8 mouse cellular contexts compared by ENCODE assay signal in the genomic region with DNA sequence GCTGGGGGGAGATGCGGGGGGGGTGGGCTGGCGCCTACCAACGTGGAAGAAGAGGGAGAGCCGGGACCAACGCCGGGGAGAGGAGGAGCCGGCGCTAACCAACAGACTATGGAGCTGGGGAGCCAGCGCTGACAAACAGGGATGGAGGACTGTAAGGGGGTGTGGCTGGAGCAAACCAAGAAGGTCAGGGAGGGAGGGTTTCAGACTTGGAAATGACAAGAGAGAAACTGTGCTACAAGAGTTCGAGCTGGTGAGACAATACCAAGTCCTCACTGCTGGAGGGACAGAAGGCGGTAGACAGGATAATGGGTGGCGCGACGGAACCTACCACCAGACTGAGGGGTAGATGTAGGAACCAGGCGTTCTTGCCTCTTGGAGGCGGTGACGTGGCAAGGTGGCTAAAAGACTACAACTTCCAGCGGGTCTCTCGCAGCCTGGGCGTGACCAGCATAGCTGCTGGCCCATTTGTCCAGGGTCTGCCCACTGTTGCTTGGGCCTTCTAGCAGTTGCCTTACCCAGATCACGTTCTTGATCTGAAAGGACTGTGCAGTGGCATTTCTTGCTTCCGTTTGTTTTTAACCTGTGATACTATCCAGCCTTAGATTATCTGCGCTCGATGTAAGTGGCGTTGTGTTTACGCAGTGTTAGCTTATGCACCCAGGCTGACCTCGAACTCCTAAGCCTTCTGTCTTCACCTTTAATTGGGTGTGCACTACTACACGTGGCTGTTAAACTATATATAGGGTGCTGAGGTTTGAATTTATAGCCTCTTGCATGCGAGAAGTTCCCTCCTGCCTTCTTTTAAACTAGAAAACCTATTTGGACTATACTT. TPM values are rescaled to one million over a fixed set of nuclear protein-coding genes. Genes with fewer than 3 reads are reported as not detected.
DNase-seq lines count a peak whose midpoint lies in the region; ATAC-seq and TF ChIP-seq lines count a peak whose summit lies in the region.

Gene Ptov1, minus strand, starts transcription at position 92 of the 832 bp plus-strand sequence.

- ATAC-seq in embryonic facial prominence, embryonic 15.5 days (ENCODE audit: insufficient number of reproducible peaks, low FRiP score, low TSS enrichment, low read depth) = peak; percentile 93
- peak; percentile 92 for ATAC-seq in limb, embryonic 14.5 days (ENCODE audit: low FRiP score, low read depth)
- peak; percentile 96 for ATAC-seq in midbrain, postnatal 0 days (ENCODE audit: low FRiP score)

- peak within 1 kb of the TSS; percentile 55 for H3K27ac ChIP-seq in bone marrow, adult 2 months (ENCODE audit: control insufficient read depth, insufficient read depth, low read depth, low read length, poor library complexity)
- H3K27ac ChIP-seq in embryonic facial prominence, embryonic 15.5 days (replicated peaks) = peak within 1 kb of the TSS; percentile 100
- H3K27ac ChIP-seq in limb, embryonic 14.5 days (replicated peaks; ENCODE audit: low read depth, low read length) = peak within 1 kb of the TSS; percentile 100
- H3K27ac ChIP-seq in midbrain, postnatal 0 days (ENCODE audit: low read depth, low read length) = peak within 1 kb of the TSS; percentile 100

- H3K9ac ChIP-seq in embryonic facial prominence, embryonic 15.5 days = peak within 1 kb of the TSS; percentile 100
- peak within 1 kb of the TSS; percentile 100 for H3K9ac ChIP-seq in limb, embryonic 14.5 days (ENCODE audit: low read depth, low read length, severe bottlenecking)
- peak within 1 kb of the TSS; percentile 99 for H3K9ac ChIP-seq in midbrain, postnatal 0 days (replicated peaks; ENCODE audit: low read length, poor library complexity, severe bottlenecking)

- DNase-seq in 416B (ENCODE audit: low read depth) = peak; percentile 99
- peak; percentile 95 for DNase-seq in heart, adult 8-10 months (ENCODE audit: low spot score)
- peak; percentile 98 for DNase-seq in kidney, adult 9 months
- peak; percentile 97 for DNase-seq in limb, embryonic 14.5 days (ENCODE audit: low spot score)
- DNase-seq in midbrain, postnatal 0 days (ENCODE audit: low spot score) = peak; percentile 99
- DNase-seq in spleen, postnatal 14 days (ENCODE audit: low spot score in 2 of 2) = peak; percentile 36 to 60

- H3K4me1 ChIP-seq in bone marrow, adult 2 months (ENCODE audit: control insufficient read depth, insufficient read depth, low read length) = peaks cover 5% of the 10 kb centered on the region
- H3K4me1 ChIP-seq in embryonic facial prominence, embryonic 15.5 days = peaks cover 42% of the 10 kb centered on the region
- H3K4me1 ChIP-seq in limb, embryonic 14.5 days (ENCODE audit: control insufficient read depth, insufficient read depth, low read length) = peaks cover 40% of the 10 kb centered on the region
- H3K4me1 ChIP-seq in midbrain, postnatal 0 days (ENCODE audit: insufficient read depth, low read length) = peaks cover 24% of the 10 kb centered on the region

- TF ChIP-seq POLR2A in bone marrow, adult 2 months (IDR thresholded peaks at IDR 0.05; ENCODE audit: borderline replicate concordance, control insufficient read depth, low read depth, low read length) = no peak
- peak; percentile 39; the same call in 1 of the 2 replicates for TF ChIP-seq POLR2A in limb, embryonic 14.5 days (IDR thresholded peaks at IDR 0.05; ENCODE audit: borderline replicate concordance, extremely low read depth, insufficient read depth, insufficient read length)

- WGBS in bone marrow, adult 2 months = 6% methylated on average over 29 of the region's 29 CpGs
- WGBS in embryonic facial prominence, embryonic 15.5 days = 8% methylated on average over 28 of the region's 29 CpGs
- 5% methylated on average over 28 of the region's 29 CpGs for WGBS in limb, embryonic 14.5 days
- 7% methylated on average over 29 of the region's 29 CpGs for WGBS in midbrain, postnatal 0 days

- H3K36me3 ChIP-seq in embryonic facial prominence, embryonic 15.5 days = peaks cover 14% of the 10 kb centered on the region
- peaks cover 21% of the 10 kb centered on the region for H3K36me3 ChIP-seq in limb, embryonic 14.5 days (ENCODE audit: control insufficient read depth, insufficient read depth, low read length)
- peaks cover 6% of the 10 kb centered on the region; the same call in 1 of the 2 replicates for H3K36me3 ChIP-seq in midbrain, postnatal 0 days (ENCODE audit: insufficient read depth, low read length)

- no peaks in the 10 kb centered on the region for H3K27me3 ChIP-seq in embryonic facial prominence, embryonic 15.5 days
- no peaks in the 10 kb centered on the region for H3K27me3 ChIP-seq in limb, embryonic 14.5 days (ENCODE audit: control insufficient read depth, insufficient read depth, low read length)
- no peaks in the 10 kb centered on the region for H3K27me3 ChIP-seq in midbrain, postnatal 0 days (ENCODE audit: insufficient read depth, low read length)

- no peaks in the 10 kb centered on the region for H3K9me3 ChIP-seq in embryonic facial prominence, embryonic 15.5 days (replicated peaks)
- H3K9me3 ChIP-seq in limb, embryonic 14.5 days (ENCODE audit: control insufficient read depth, low read length) = no peaks in the 10 kb centered on the region
- no peaks in the 10 kb centered on the region for H3K9me3 ChIP-seq in midbrain, postnatal 0 days (ENCODE audit: low read length)

- peak within 1 kb of the TSS; percentile 89 for H3K4me2 ChIP-seq in embryonic facial prominence, embryonic 15.5 days (replicated peaks)
- peak within 1 kb of the TSS; percentile 94 for H3K4me2 ChIP-seq in limb, embryonic 14.5 days (replicated peaks; ENCODE audit: low read depth, low read length, severe bottlenecking)
- peak within 1 kb of the TSS; percentile 92 for H3K4me2 ChIP-seq in midbrain, postnatal 0 days (ENCODE audit: low read depth, low read length, poor library complexity, severe bottlenecking)

- H3K4me3 ChIP-seq in bone marrow, adult 2 months (replicated peaks; ENCODE audit: control insufficient read depth, low read depth, low read length) = peak within 1 kb of the TSS; percentile 58
- H3K4me3 ChIP-seq in embryonic facial prominence, embryonic 15.5 days (replicated peaks) = peak within 1 kb of the TSS; percentile 95
- H3K4me3 ChIP-seq in limb, embryonic 14.5 days (replicated peaks; ENCODE audit: low read length) = peak within 1 kb of the TSS; percentile 98
- peak within 1 kb of the TSS; percentile 98 for H3K4me3 ChIP-seq in midbrain, postnatal 0 days (ENCODE audit: low read depth, low read length)

- TF ChIP-seq CTCF in bone marrow, adult 2 months (IDR thresholded peaks at IDR 0.05; ENCODE audit: control insufficient read depth, insufficient read depth, low read length) = no peak
- no peak; the same call in 1 of the 2 replicates for TF ChIP-seq CTCF in midbrain, postnatal 0 days (IDR thresholded peaks at IDR 0.05)

RNA-seq across cellular contexts. Expression of gene Ptov1, which starts in this region (rescaled TPM):
- polyA plus RNA-seq in bone marrow, adult 2 months (2011; ENCODE audit: insufficient read depth, insufficient read length, low replicate concordance, missing spikeins) = 51.3 and 96.4 TPM in 2 replicates
- polyA plus RNA-seq in embryonic facial prominence, embryonic 15.5 days (2015; fragmentation: Nextera tagmentation; extraction: Ambion mirVana) = 428 and 442 TPM in 2 replicates
- total RNA-seq in heart, adult 8-10 months (2022) = 100 to 1,000 TPM; 178 to 199 (median 189) TPM
- polyA plus RNA-seq in limb, embryonic 14.5 days (2012; rRNA removed) = 751 and 1,065 TPM in 2 replicates
- polyA plus RNA-seq in limb, embryonic 14.5 days (2014; fragmentation: Nextera tagmentation; extraction: Ambion mirVana) = 471 and 513 TPM in 2 replicates
- total RNA-seq in midbrain, postnatal 0 days (2014; rRNA removed) = 484 and 500 TPM in 2 replicates
- polyA plus RNA-seq in midbrain, postnatal 0 days (2015; fragmentation: Nextera tagmentation; extraction: Ambion mirVana) = 430 and 439 TPM in 2 replicates

Comparison
In these comparisons a context has a peak if more than half of its experiments do, and no peak if none do; other contexts are left out.
1. Peak in every context shown above with its lines: DNase-seq, ATAC-seq, H3K4me3 ChIP-seq and H3K27ac ChIP-seq.
2. DNase-seq: peak in every context shown above with its lines; median percentile 99 in 416B; 99 in midbrain, postnatal 0 days; 98 in kidney, adult 9 months; 97 in limb, embryonic 14.5 days; 95 in heart, adult 8-10 months; 48 in spleen, postnatal 14 days.